Mouse (Mus musculus) 3T3-L1 (cell line): ENCODE data around the gene Gm8947.
A peak's percentile ranks its signal among the peaks of the same experiment; 100 is the strongest.
"Not testable (repeated sequence)": the region's sequence is repeated elsewhere in the genome, so short reads cannot be mapped to it uniquely, and the experiment has no call there.

Experiments
- DNase-seq: peaks from one replicate; pipeline ENCODE4 v3.0.0-alpha.2; 2015; ENCODE audit warnings: low read depth, low spot score

Gene Gm8947

DNA sequence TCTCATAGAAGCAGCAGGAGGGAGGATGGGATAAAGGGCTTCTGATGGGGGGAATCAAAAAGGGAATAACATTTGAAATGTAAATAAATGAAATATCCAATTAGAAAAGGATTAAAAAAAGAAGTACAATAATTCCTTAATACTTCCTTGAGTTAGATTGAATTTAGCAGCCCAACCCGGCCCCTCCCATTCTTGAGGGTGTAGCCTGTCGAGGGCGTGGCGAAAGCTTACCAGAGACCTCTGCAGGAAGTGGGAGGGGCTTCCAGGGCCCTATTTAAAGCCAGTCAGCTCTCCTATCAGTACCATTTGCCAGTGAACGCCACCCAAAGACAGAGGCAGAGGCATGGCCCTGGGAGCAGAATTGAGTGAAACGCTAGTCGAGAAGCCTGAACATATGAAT, at the start of gene Gm8947:
Gm8947 (plus strand) TSS at position 302 of the 400 bp plus-strand sequence.
- not testable (repeated sequence) for DNase-seq

DNA sequence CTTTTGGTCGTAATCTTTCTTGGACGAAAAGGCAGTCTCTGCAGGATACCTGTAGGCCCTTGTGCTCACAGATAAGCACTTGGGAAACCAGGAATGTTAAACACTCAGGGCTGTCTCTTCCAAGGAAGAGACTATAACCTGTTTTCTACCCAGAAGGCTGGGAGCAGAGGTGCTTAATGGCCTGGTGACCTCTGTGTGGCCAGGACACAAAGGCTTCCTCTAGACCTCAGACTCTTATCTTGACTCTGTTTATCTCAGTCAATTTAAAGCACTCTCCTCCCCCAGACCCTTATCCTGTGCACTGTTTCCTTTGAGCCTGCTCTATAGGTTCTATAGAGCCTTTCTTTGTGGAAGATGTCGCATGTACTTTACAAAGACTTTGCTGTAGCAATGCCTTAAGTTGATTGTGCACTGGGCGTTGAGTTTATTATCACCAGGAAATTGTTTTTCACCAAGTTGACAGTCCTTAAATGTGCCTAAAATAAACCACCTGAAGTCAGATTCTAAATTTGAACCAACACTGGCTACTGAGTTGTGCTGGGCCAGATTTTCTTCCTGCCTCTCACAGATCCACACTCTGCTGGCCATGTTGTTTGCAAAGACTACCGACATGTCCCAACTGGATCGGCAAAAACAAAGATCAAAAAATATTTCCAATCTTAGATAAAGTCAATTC, 47.6 kb upstream of the Gm8947 start:
- no peak for DNase-seq

DNA sequence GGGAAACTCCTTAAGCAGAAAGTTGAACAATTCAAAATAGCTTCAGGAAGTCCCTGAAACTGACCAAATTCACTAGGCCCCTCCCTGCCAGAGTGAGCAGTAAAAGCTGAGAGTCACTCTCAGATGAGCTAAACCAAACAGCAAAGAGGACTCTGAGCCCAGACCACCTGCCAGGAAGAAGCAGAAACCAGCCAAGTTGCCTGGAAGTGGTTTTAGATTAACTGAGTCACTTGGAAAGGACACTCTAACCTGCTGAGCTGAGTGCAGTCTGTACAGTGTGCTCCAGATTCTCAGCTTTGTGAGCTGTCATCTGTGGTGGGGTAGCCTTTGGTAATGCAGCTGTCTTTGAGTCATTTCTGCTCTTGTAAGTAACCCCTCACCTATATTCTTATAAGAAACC, 44.4 kb upstream of the Gm8947 start:
- no peak for DNase-seq

DNA sequence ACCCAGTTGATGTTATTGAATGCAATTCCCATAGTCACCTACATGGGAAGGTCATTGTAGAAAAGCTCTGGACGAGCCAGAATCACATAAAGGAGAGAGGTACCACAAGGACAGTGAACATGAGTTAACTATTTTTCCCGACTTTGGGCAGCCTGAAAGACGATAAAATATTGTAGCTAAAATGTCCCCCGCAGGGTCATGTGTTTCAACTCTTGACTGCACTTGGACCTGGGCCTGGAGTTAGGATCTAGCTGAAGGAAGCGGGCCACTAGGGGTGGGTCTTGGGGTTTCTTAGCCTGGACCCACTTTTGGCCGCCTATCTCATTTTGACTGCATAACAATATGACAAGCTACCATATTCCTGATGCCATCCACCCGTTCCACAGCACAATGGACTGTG, 42.0 kb upstream of the Gm8947 start:
- no peak for DNase-seq

DNA sequence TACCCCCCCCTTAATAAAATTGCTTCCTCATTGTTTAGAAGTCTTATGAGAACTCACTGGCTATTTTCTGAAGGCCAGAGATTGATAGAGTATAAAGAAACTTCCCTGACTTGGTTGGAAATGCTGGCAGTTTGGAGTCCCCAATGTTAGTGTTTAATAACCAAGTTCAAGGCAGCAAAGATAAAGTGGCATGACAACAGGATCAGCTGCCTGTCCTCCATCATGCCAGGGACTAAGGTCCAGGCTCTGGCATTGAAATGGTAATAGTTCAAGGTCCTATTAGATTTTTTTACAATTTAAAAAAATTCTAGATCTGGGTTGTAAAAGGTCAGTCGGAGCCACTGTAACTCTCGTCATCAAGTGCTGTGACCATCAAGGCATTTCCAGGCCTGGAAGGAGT, 41.1 kb upstream of the Gm8947 start:
- DNase-seq, result no peak

DNA sequence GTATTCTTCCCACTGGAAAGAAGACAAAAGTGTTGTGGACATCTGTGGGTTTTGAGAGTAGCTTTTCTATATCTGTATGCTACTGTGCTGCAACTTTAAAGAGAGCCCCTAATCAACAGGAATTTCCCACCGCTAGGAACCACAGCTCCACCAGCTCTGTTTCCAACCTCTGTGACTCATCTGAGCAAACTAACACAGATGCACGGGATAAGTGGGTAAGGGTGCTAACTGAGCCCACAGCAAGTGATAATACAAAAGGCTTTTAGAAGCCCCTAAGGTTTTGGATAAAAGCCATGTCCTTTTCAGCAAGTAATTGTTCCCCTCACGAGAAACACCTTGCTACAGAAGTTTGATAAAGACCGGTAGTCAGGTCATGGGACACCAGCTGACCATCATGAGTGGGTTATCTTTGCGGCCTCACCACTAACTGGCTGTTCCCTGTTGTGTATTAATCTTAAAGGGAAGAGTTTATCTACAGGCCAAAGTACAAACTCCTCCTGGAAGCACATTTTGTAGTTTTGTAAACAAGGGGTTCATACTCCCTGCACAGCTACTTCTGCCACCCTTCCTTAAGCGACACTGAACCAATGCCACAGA, 39.0 kb upstream of the Gm8947 start:
- DNase-seq, result no peak

DNA sequence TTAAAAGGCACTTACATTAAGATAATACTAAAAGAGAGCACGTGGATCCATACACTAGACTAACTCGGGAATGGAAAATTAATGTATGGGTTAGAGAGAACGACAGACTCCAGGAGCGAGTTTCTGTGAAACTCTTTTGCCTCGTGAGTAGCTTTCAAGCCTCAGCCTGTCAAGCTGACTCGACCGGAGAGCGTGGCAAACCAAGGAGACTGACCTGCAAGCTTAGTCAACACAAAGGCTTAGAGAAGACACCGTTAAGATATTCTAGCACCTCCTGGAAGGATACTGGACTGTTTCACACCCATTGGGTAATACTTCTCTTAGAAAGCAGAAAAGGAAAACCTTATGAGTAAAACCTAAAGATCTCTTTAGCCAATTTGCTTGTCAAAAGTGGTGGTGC, 38.0 kb upstream of the Gm8947 start:
- not testable (repeated sequence) for DNase-seq

DNA sequence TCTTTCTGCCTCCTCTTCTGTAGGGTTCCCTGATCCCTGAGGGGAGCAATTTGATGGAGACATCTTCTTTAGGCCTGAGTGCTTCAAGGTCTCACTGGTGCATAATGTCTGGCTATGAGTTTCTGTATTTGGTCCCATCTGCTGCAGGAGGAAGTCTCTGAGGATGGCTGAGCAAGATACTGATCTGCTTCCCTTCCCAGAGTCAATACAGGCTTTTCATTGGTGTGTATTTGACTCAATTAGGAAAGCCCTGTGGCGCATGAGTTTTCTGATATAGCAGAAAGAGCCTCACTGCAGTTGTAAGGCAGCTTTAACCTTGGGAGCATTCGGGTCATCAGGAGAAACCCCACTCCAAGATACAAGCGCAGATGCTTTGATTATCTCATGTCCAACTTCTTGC, 36.0 kb upstream of the Gm8947 start:
- no peak for DNase-seq

DNA sequence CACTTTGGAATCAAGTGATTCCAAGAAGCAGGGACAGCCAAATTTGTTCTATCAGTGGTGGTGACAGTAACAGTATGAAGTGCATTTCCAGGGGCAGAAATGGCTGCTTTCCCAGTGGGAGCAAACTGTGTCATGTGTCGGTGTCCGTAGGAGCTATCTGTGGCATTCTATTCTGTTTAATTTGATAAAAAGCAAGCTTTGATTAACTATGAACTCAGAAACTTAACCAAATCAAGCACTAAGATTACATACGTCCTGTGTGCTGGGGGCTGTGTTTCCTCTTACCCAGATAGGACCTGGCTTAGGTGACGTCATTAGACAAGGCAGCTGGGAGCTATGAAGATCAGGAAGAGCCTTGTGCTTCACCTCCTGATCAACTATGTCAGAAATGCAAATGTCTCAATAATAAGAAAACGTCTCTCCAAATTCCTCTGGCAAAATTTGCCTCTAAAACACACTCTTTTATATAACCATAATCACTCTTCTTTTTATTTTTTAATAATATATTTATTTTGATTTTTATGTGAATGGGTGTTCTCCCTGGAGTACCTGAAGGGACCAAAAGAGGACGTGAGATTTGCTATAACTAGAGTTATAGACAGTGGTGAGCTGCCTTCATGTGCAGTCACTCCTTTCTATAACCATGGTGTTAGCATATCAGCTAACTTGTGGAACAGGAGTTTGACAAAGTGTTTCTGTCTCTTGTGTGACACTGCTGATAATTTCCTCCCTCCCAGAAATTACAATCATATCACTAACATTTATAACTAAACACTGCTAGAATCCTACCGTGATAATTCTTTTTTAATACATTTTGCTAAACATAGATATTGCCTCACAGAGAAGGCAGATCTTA, 35.2 kb upstream of the Gm8947 start:
- DNase-seq, result no peak

DNA sequence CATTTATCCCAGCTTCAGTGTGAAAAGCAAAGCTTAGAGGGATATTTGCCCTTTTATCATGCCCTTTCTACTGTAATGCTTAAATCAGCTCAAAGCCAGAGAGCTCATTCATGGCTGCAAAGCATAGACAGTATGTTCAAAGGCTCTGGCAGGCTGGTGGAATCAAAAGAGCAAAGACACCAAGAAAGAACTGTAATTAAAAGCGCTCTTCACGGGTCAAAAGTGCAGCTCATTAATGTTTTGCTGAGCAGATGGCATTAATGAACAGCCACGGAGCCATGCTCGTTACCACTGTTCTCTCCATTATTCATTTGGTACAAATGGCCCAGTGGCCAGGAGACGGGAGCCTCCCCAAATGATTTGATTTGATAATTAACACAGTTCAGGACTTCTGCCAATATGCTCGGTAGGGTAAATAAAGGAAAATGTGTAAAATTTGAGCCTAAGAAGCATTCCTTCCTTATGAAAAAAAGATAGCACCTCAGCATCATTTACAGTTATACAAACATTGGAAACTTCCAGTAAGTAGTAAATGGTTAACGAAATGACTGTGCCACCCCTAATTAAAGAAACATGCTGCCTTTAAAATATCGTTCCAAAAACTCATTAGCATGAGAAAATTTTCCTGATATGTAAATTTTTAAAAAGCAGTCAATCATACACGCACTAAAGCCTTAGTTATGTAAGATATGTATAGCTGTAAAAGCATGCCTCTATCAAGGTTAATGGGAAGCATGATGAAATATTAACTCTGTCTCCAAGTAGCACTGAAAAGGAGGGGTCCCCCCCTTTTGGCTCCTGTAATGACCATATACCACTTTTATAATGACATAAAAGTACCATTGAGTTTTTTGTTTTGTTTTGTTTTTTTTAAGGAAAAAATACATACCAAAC, 34.0 kb upstream of the Gm8947 start:
- DNase-seq, result no peak

DNA sequence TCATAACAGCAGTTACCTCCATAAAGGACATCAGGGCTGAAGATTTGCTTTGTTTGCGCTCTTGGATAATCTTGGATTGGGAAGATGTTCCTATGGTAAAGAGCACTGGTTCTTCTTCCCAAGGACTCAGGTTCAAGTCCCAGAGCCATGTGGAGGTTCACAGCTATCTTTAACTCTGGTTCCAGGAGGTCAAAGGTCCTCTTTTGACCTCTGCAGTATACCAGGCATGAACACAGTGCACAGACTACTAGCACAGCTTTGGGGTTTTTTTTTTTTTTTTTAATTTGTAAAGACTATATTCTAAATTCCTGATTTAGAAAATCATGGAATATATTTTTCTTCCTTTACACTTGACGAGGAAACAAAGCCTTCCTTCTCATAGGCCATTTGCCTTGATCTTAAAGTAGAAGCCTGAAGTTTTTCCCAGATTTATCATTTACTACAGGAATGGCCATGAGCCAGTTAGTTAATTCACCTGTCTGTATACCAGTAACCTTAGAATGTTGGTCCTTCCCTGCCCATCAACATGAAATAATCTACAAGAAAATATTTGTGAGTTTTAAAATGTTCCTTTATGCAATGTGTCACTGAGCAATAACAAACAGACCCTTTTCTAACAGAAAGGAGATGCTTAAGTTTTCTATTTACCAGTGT, 33.2 kb upstream of the Gm8947 start:
- no peak for DNase-seq

DNA sequence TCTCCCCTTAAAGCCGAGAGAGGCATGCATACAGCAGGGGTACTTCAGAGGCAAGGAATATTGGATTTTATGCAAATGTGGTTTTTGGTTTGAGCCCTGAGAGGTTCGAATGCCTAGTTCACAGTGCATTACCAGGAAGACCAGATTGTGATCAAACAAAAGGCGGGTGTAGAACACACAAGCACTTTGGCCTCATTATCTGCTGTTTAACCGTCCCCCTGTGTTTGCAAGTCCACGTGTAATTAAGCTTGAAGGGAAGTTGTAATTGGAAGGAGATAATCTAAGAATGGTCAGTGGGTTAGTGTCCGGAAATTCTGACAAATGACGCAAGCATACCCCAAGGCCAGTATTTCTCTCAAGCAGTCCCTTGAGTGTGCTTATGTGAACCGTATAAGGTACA, 26.1 kb upstream of the Gm8947 start:
- DNase-seq, result no peak

DNA sequence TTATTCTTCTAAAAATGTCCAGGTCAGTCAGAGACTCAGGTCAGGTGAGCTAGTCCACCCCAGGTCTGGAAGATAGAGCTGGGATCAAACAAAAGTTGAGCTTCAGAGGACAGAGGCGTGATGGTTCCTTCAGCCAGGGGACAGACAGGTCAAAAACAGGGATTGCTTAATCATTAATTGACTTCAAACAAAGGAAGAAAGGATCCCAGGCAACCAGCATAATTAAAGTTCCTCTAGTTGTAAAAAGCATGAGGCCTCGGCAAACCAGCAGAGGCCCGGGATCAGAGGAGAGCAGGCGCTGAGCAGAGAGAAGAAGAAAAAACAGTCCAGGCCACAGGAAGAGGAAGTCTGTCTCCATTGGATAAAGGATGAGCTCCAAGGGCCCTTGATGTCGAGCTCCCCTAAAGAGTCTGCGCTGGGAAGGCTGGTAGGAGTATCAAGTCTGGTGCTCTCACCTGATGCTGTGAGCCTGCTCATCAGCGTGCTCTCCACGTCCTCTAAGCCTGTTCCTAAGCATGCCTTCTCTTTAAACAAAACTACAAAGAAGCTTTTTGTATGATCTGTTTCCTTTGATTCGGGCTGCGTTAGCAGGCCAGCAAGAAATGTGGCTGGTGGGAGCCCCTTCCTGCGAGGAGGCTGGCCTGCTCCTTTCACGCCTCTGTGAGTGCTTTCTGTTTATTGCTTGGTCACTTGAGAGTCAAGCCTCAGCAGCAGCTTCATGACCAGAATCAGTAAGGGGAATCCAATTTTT, 24.7 kb upstream of the Gm8947 start:
- DNase-seq, result no peak

DNA sequence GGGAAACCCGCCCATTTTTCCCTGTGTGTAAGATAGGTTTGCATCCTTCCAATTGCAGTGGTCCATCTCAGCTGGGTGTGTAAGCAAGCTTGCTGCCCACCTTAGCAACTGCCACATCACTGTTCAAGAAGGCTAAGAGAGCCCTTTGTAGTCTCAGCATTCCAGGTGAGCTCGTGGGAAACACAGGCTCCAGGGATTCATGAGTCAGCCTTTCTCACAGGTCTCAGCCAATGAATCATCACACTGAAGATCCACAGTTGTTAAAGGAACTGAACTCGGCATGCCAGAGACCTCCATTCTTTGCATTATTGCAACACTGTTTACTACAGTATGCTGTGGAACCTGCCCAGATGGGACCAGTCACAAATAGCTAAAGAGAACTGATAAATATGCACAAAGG, 23.5 kb upstream of the Gm8947 start:
- peak; percentile 57 for DNase-seq

DNA sequence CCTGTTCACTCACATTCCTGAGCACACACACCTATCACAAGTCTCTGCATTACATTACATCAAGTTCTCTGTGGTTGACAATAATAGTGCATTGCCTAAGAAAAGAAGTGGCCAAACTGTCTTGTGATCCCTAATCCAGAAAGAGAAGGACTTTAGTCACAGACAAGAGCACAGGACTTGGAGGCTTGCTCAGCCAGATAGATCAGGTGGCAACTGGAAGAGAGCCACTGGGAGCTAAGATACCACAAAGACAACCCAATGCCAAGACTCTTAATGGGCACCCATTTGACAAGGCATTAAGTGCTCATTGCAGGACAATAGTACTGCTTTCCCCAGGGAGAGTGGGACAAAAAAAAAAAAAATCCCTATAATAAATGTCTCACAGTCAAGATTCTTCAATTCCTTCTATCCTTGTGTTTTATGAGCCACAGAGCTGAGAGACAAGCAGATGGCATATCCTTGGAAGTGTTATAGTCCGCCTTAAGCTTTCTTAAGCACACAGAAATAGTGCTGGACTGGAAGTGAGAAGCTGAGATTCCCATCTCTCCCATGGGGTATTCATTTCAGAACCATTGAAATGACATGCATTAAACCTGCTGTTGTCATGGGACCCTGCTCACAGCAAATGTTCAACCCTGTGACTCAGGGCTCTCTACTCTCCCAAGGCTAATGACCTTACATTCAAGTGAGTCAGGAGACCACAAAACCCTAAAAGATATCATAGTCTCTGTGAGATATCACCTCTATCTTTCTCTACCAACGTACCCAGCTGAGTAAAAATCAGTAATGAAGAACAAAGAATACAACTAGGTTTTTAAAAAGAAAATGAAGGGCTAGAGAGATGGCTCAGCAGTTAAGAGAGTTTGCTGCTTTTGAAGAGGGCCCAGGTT, 20.4 kb upstream of the Gm8947 start:
- DNase-seq, result peak; percentile 50

DNA sequence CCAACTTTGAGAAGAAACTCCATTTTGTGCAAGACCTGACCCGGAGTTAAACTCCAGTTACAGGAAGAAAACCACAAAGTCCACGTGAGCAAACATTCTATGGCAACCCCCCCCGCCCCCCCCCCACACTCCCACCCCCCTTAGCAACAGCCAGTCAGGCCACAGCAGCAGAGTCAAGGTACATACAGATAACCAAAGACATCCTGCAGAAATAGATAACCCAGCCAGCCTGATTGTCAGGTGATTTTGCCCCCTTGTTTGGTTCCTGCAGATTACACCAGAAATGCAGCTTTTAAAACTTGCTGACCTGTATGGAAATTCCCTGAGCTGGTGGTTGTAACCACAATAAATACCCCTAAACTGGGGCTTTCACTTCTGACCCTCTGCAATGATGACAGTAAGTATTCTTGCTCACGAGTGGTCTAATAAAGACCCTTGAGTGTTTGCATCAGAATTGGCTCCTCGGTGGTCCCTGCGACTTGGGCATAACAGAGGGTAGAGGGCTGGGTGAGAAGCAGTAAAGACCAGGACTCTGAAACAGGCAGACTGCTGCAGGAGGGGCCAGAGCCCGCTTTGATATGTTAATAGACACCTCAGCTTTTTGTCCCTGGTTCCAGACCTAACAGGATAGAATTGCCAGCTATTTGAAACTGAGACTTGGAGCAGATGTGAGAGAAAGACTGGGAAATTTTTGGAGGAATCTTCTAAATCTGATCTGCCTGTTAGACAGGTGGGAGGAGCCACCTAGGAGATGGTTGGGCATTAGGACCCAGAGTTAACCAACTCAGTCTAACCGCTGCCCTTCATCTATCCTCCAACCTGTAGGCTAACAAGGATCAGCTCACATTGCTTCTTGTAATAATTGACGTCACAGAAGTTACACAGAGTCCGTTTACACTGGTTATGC, 14.9 kb upstream of the Gm8947 start:
- DNase-seq, result no peak

DNA sequence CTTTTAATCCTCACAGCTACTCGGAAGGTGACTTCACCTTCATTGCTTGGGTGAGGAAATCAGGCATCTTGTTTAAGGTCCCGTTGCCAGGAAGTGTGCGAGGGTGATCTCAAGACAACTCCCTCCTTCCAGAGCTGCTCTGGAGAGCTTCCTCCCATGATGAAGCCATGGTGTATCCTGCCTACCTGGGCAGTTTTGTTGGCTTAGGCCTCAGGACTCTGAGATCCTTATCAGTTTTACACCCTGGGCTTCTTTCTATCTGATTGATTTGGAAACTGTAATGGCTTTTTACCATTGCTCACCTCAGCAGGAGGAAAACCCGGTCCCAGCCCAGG, 14.3 kb upstream of the Gm8947 start:
- DNase-seq, result no peak

DNA sequence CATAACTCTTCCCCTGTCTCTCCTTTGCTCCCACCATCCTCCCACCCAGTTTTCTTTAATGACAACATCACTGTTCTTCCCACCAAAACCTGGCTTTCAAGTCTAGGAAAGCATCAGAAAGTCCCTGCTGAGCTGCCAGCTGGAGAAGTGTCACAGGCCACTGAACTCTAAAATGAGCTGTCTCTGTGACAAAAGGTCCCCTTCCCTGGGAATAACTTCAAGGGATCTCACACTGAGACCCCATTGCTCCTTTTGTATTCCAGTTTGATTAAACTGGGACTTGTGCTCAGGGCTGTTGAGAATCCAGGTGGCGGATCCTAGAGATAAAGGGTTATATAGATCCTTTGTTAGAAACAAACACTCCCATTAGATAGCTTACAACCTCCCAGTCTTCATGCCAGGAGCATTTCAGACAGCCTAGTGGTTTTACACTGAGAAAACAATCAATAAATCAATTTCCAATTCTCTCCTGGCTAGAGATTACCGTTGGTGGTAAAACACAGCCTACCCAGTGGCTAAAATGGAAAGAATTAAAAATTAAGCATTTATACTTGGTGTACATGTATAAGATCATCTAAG, 13.6 kb upstream of the Gm8947 start:
- DNase-seq, result no peak
